Mouse (Mus musculus) midbrain, embryonic 11.5 days (tissue): Measurements from ENCODE around the gene Ccdc36. TPM values are rescaled to one million over a fixed set of nuclear protein-coding genes. Genes with fewer than 3 reads are reported as not detected.

Source experiments
- ATAC-seq: fragments of 200-750 bp; cut with Nextera tagmentation; 2 replicates; pipeline ENCODE4 v1.8.0; 2017; ENCODE audit warnings: moderate TSS enrichment, moderate library complexity; ENCODE audit not compliant: low FRiP score
- DNase-seq: peaks from one replicate; pipeline ENCODE4 v3.0.0; 2015; ENCODE audit warnings: low spot score; ENCODE audit errors: missing footprints
- H3K27ac ChIP-seq: fragments of 300-500 bp; sonication (generic); 2 replicates; pipeline ENCODE4 v1.5.1; 2014; ENCODE audit warnings: low read depth, low read length
- H3K27me3 ChIP-seq: fragments of 300-500 bp; sonication (generic); 2 replicates; pipeline ENCODE4 v1.6.1; 2014; ENCODE audit warnings: mild to moderate bottlenecking, low read length, moderate library complexity, mixed read lengths; ENCODE audit not compliant: control insufficient read depth, insufficient read depth
- H3K36me3 ChIP-seq: fragments of 300-500 bp; sonication (generic); 2 replicates; pipeline ENCODE4 v1.6.1; 2014; ENCODE audit warnings: mild to moderate bottlenecking, low read length, moderate library complexity, mixed read lengths; ENCODE audit not compliant: control insufficient read depth, insufficient read depth
- H3K4me1 ChIP-seq: fragments of 300-500 bp; sonication (generic); 2 replicates; pipeline ENCODE4 v1.6.1; 2014; ENCODE audit warnings: low read length; ENCODE audit not compliant: control insufficient read depth, insufficient read depth
- H3K4me2 ChIP-seq: fragments of 300-500 bp; sonication (generic); 2 replicates; pipeline ENCODE4 v1.6.1; 2014; ENCODE audit warnings: mild to moderate bottlenecking, moderate library complexity
- H3K4me3 ChIP-seq: fragments of 300-500 bp; sonication (generic); 2 replicates; pipeline ENCODE4 v1.5.1; 2014; ENCODE audit warnings: low read depth, low read length
- H3K9ac ChIP-seq: fragments of 300-500 bp; sonication (generic); 2 replicates; pipeline ENCODE4 v1.6.1; 2014; ENCODE audit warnings: low read length
- H3K9me3 ChIP-seq: fragments of 300-500 bp; sonication (generic); 2 replicates; pipeline ENCODE4 v1.6.1; 2016; ENCODE audit warnings: low read length; ENCODE audit not compliant: control insufficient read depth
- WGBS: fragments of 180-500 bp; shearing (Covaris S2); extraction: QIAGEN DNeasy Blood & Tissue Kit; methylation state at CpG from one replicate; pipeline ENCODE4 v1.1.7; 2014; 5-methylcytosine and 5-hydroxymethylcytosine counted together
- polyA plus RNA-seq: library from polyadenylated mRNA; unstranded; fragments of >200 nt; fragmentation: Nextera tagmentation; extraction: Ambion mirVana; gene quantifications from 2 replicates; pipeline ENCODE4 v1.2.1, GENCODE M21; 2014

Gene Ccdc36
- 0.89 and 1.6 TPM in 2 replicates for polyA plus RNA-seq

GRCm38 (mm10) chr9:108428384-108428783, at the start of gene Ccdc36:
Gene Ccdc36 (minus strand): TSS chr9:108428484.
- DNase-seq = no peak
- ATAC-seq = no peak
- Histone ChIP-seq H3K4me3 (no peak within 1 kb of the TSS), H3K27ac (no peak within 1 kb of the TSS), H3K27me3 (no peaks in the 10 kb centered on the region), H3K9ac (no peak within 1 kb of the TSS), H3K4me2 (no peak within 1 kb of the TSS), H3K4me1 (0 out of 2 replicates have a peak, but pooled peaks cover 2% of the 10 kb centered on the region), H3K9me3 (no peaks in the 10 kb centered on the region), H3K36me3 (no peaks in the 10 kb centered on the region)

GRCm38 (mm10) chr9:108474528-108474927, 46.2 kb upstream of the Ccdc36 start:
- DNase-seq = peak; percentile 39
- Histone ChIP-seq H3K9me3 (no peaks in the 10 kb centered on the region), H3K36me3 (no peaks in the 10 kb centered on the region), H3K9ac (no peak overlapping the region), H3K4me1 (peaks cover 6% of the 10 kb centered on the region), H3K27me3 (no peaks in the 10 kb centered on the region), H3K4me3 (no peak overlapping the region), H3K27ac (no peak overlapping the region), H3K4me2 (no peak overlapping the region)
- no peak for ATAC-seq
- WGBS = 58% methylated on average over 1 of the region's 1 CpGs

GRCm38 (mm10) chr9:108469845-108470244, 41.6 kb upstream of the Ccdc36 start:
- DNase-seq = no peak
- Histone ChIP-seq H3K4me1 (no peaks in the 10 kb centered on the region), H3K9ac (no peak overlapping the region), H3K27ac (no peak overlapping the region), H3K36me3 (peaks cover 8% of the 10 kb centered on the region), H3K27me3 (no peaks in the 10 kb centered on the region), H3K4me2 (no peak overlapping the region), H3K9me3 (no peaks in the 10 kb centered on the region), H3K4me3 (no peak overlapping the region)
- ATAC-seq = no peak
- WGBS = 80% methylated on average over 4 of the region's 4 CpGs

GRCm38 (mm10) chr9:108469430-108469829, 41.1 kb upstream of the Ccdc36 start:
- Histone ChIP-seq H3K36me3 (peaks cover 10% of the 10 kb centered on the region), H3K4me3 (no peak overlapping the region), H3K27ac (no peak overlapping the region), H3K27me3 (no peaks in the 10 kb centered on the region), H3K9ac (no peak overlapping the region), H3K4me2 (no peak overlapping the region), H3K4me1 (no peaks in the 10 kb centered on the region), H3K9me3 (no peaks in the 10 kb centered on the region)
- 86% methylated on average over 5 of the region's 5 CpGs for WGBS
- ATAC-seq = no peak
- no peak for DNase-seq

- no peak overlapping the region for H3K27ac ChIP-seq
- 94% methylated on average over 2 of the region's 2 CpGs for WGBS
- H3K4me1 ChIP-seq = peaks cover 7% of the 10 kb centered on the region
- no peak overlapping the region for H3K4me2 ChIP-seq
- peaks cover 23% of the 10 kb centered on the region for H3K36me3 ChIP-seq
- H3K9ac ChIP-seq = no peak overlapping the region
- H3K9me3 ChIP-seq = no peaks in the 10 kb centered on the region
- peak; percentile 66 for DNase-seq
- ATAC-seq = no peak
- no peaks in the 10 kb centered on the region for H3K27me3 ChIP-seq
- H3K4me3 ChIP-seq = no peak overlapping the region
Observed at GRCm38 (mm10) chr9:108466219-108466618, 37.9 kb upstream of the Ccdc36 start.

- no peak overlapping the region for H3K9ac ChIP-seq
- WGBS = 98% methylated on average over 9 of the region's 9 CpGs
- peaks cover 23% of the 10 kb centered on the region for H3K36me3 ChIP-seq
- no peak for ATAC-seq
- H3K4me3 ChIP-seq = no peak overlapping the region
- H3K4me1 ChIP-seq = peaks cover 11% of the 10 kb centered on the region
- H3K4me2 ChIP-seq = no peak overlapping the region
- peak; percentile 45 for DNase-seq
- no peaks in the 10 kb centered on the region for H3K27me3 ChIP-seq
- H3K9me3 ChIP-seq = no peaks in the 10 kb centered on the region
- no peak overlapping the region for H3K27ac ChIP-seq
Observed at GRCm38 (mm10) chr9:108463713-108464112, 35.4 kb upstream of the Ccdc36 start.

- no peak for ATAC-seq
- DNase-seq = peak; percentile 37
- Histone ChIP-seq H3K9ac (no peak overlapping the region), H3K4me2 (no peak overlapping the region), H3K27ac (no peak overlapping the region), H3K36me3 (peaks cover 23% of the 10 kb centered on the region), H3K4me3 (no peak overlapping the region), H3K4me1 (peaks cover 11% of the 10 kb centered on the region), H3K9me3 (no peaks in the 10 kb centered on the region), H3K27me3 (no peaks in the 10 kb centered on the region)
- 93% methylated on average over 10 of the region's 10 CpGs for WGBS
Observed at GRCm38 (mm10) chr9:108462192-108462591, 33.9 kb upstream of the Ccdc36 start.

GRCm38 (mm10) chr9:108461675-108462074, 33.4 kb upstream of the Ccdc36 start:
- Histone ChIP-seq H3K27ac (no peak overlapping the region), H3K36me3 (peaks cover 23% of the 10 kb centered on the region), H3K27me3 (no peaks in the 10 kb centered on the region), H3K9me3 (no peaks in the 10 kb centered on the region), H3K4me1 (peaks cover 11% of the 10 kb centered on the region), H3K4me3 (peak overlapping the region; percentile 69), H3K9ac (no peak overlapping the region; the same call in 1 of the 2 replicates), H3K4me2 (peak overlapping the region; percentile 87)
- ATAC-seq (no peak), DNase-seq (peak; percentile 80)
- 89% methylated on average over 5 of the region's 5 CpGs for WGBS

- peaks cover 11% of the 10 kb centered on the region for H3K4me1 ChIP-seq
- H3K9ac ChIP-seq = peak within 1 kb of the TSS; percentile 73
- DNase-seq (peak; percentile 88), ATAC-seq (no peak)
- H3K9me3 ChIP-seq = no peaks in the 10 kb centered on the region
- no peaks in the 10 kb centered on the region for H3K27me3 ChIP-seq
- peak within 1 kb of the TSS; percentile 49 for H3K27ac ChIP-seq
- peaks cover 23% of the 10 kb centered on the region for H3K36me3 ChIP-seq
- 28% methylated on average over 11 of the region's 11 CpGs for WGBS
- peak within 1 kb of the TSS; percentile 69 for H3K4me3 ChIP-seq
- H3K4me2 ChIP-seq = peak within 1 kb of the TSS; percentile 87
Observed at GRCm38 (mm10) chr9:108461181-108461631, 32.9 kb upstream of the Ccdc36 start, which contains the start of gene Klhdc8b. Gene Klhdc8b (minus strand): TSS chr9:108461581.
